Mouse (Mus musculus): ENCODE measurements around the gene Lamtor1. TPM values are rescaled to one million over a fixed set of nuclear protein-coding genes. Genes with fewer than 3 reads are reported as not detected.

The Lamtor1 gene
- polyA plus RNA-seq, 1 experiment from 2014 or later = 147 TPM

Small RNA genes within 50 kb of the gene (microRNA-seq; reads per million reads assigned to microRNA genes)
- not detected for gene Gm22655

Other genes with a start within 250 kb of the Lamtor1 start
- 53.1 and 56.0 TPM in 2 replicates for gene Clpb, start 242.3 kb upstream of the Lamtor1 start, polyA plus RNA-seq (2015; fragmentation: Nextera tagmentation; extraction: Ambion mirVana)
- 5.2 and 6.0 TPM in 2 replicates for gene Phox2a, start 87.6 kb upstream of the Lamtor1 start, polyA plus RNA-seq (2015; fragmentation: Nextera tagmentation; extraction: Ambion mirVana)
- 39.7 and 49.4 TPM in 2 replicates for gene Inppl1, start 67.7 kb upstream of the Lamtor1 start, polyA plus RNA-seq (2015; fragmentation: Nextera tagmentation; extraction: Ambion mirVana)
- gene Folr2, start 48.7 kb upstream of the Lamtor1 start, polyA plus RNA-seq (2015; fragmentation: Nextera tagmentation; extraction: Ambion mirVana) = 1.7 and 2.0 TPM in 2 replicates
- 56.9 and 68.7 TPM in 2 replicates for gene Anapc15, start 42.2 kb upstream of the Lamtor1 start, polyA plus RNA-seq (2015; fragmentation: Nextera tagmentation; extraction: Ambion mirVana)
- gene Folr1, start 35.1 kb upstream of the Lamtor1 start, polyA plus RNA-seq (2015; fragmentation: Nextera tagmentation; extraction: Ambion mirVana) = 18.5 and 22.7 TPM in 2 replicates
- gene Tomt, start 455 bp downstream of the Lamtor1 start, polyA plus RNA-seq (2015; fragmentation: Nextera tagmentation; extraction: Ambion mirVana) = 0.15 and 0.26 TPM in 2 replicates
- 8.3 and 9.3 TPM in 2 replicates for gene Lrrc51, start 28.0 kb downstream of the Lamtor1 start, polyA plus RNA-seq (2015; fragmentation: Nextera tagmentation; extraction: Ambion mirVana)
- 56.5 and 72.2 TPM in 2 replicates for gene Numa1, start 28.2 kb downstream of the Lamtor1 start, polyA plus RNA-seq (2015; fragmentation: Nextera tagmentation; extraction: Ambion mirVana)
- gene Il18bp, start 112.8 kb downstream of the Lamtor1 start, polyA plus RNA-seq (2015; fragmentation: Nextera tagmentation; extraction: Ambion mirVana) = 2.3 and 3.1 TPM in 2 replicates
- 25.2 and 26.4 TPM in 2 replicates for gene Rnf121, start 159.6 kb downstream of the Lamtor1 start, polyA plus RNA-seq (2015; fragmentation: Nextera tagmentation; extraction: Ambion mirVana)
- gene Xndc1, start 159.6 kb downstream of the Lamtor1 start, polyA plus RNA-seq (2015; fragmentation: Nextera tagmentation; extraction: Ambion mirVana) = 26.0 TPM in 2 replicates
- 1.2 and 1.3 TPM in 2 replicates for gene Xntrpc, start 159.8 kb downstream of the Lamtor1 start, polyA plus RNA-seq (2015; fragmentation: Nextera tagmentation; extraction: Ambion mirVana)
- gene Trpc2, start 177.2 kb downstream of the Lamtor1 start, polyA plus RNA-seq (2015; fragmentation: Nextera tagmentation; extraction: Ambion mirVana) = not detected in 2 replicates
- 0.48 and 1.2 TPM in 2 replicates for gene Art1, start 195.8 kb downstream of the Lamtor1 start, polyA plus RNA-seq (2015; fragmentation: Nextera tagmentation; extraction: Ambion mirVana)
- 0.53 and 0.61 TPM in 2 replicates for gene Art5, start 203.6 kb downstream of the Lamtor1 start, polyA plus RNA-seq (2015; fragmentation: Nextera tagmentation; extraction: Ambion mirVana)
- gene Chrna10, start 210.9 kb downstream of the Lamtor1 start, polyA plus RNA-seq (2015; fragmentation: Nextera tagmentation; extraction: Ambion mirVana) = not detected in 2 replicates

Data from stomach, embryonic 15.5 days (tissue).